Mouse (Mus musculus): ENCODE results near the gene Mgarp.

Mgarp gene

DNA sequence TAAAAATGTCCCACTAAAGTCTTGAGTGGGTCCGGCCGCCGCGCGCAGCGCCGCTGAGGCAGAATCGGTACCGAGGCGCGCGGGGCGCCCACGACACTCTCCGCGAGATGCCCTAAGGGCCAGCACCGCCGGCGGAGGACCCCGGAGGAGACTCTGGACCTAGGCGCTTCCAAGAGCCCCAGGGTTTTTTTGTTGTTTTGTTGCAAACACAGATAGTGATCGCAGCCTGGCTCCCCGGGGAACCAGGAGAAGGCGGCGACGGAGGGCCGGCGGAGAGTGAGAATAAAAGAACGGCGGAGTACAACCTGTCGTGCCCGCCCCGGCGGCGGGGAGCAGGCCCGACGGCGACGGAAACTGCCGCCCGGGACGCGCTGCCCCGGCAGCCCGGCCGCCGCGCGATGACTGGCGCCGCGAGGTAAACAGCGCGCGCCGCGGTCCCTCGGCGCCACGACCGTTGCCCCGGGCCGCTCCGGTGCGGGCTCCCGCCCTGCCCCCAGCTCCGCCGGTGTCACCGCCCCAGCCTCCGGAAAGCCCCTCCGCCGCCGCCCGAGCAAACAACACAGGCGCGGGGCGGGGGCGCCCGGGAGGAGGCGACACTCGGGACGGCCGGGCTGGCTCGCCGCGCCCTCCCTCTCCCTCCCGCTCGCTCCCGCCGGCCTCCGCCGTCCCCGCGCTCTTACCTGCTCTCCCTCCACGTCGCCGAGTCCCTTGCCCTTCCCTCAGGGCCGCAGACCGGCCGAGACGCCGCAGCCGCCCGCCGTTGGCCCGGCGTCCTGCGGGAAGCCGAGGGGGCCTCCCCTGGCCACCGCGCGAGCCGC lies 56.6 kb downstream of the Mgarp start:
- peak; percentile 30 for DNase-seq (ENCODE audit: low spot score)

GRCm38 (mm10) chr3:51339378-51339733 lies 57.2 kb downstream of the Mgarp start:
- DNase-seq (ENCODE audit: low spot score) = no peak

All from urinary bladder, postnatal 25 days (tissue).